Mouse (Mus musculus): ENCODE results near the gene Tent4a. TPM values are rescaled to one million over a fixed set of nuclear protein-coding genes. Genes with fewer than 3 reads are reported as not detected.
A peak's percentile ranks its signal among the peaks of the same experiment; 100 is the strongest.
"Not testable (repeated sequence)": the region's sequence is repeated elsewhere in the genome, so short reads cannot be mapped to it uniquely, and the experiment has no call there.

Tent4a gene
- polyA plus RNA-seq (2015; fragmentation: Nextera tagmentation; extraction: Ambion mirVana): 7.3 and 7.5 TPM in 2 replicates

DNA sequence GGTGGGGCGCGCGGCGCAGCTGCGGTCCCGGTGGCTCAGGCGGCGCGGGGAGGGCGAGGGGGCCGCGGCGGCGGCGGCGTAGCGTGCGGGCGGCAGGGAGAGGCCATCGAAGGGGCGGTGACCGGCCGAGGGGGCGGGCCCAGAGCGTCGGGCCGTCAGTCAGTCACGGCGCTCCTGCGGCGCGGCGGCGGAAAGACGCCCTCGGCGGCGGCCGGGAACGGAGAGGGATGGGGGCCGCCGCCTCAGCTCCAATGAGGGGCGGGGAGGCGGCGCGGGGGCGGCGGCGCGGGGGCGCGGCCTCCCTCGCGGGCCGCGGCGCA is at the start of gene Tent4a:
Tent4a (minus strand) TSS at position 284 of the 320 bp plus-strand sequence.
- peak; percentile 83 for ATAC-seq
- 0% methylated on average over 22 of the region's 57 CpGs for WGBS
- Histone ChIP-seq H3K27me3 (no peaks in the 10 kb centered on the region), H3K4me1 (peaks cover 45% of the 10 kb centered on the region), H3K27ac (peak within 1 kb of the TSS; percentile 91), H3K4me3 (peak within 1 kb of the TSS; percentile 81), H3K9ac (peak within 1 kb of the TSS; percentile 91), H3K9me3 (replicated peaks) (no peaks in the 10 kb centered on the region), H3K36me3 (ENCODE audit: poor library complexity, severe bottlenecking) (peaks cover 5% of the 10 kb centered on the region), H3K4me2 (peak within 1 kb of the TSS; percentile 85)

DNA sequence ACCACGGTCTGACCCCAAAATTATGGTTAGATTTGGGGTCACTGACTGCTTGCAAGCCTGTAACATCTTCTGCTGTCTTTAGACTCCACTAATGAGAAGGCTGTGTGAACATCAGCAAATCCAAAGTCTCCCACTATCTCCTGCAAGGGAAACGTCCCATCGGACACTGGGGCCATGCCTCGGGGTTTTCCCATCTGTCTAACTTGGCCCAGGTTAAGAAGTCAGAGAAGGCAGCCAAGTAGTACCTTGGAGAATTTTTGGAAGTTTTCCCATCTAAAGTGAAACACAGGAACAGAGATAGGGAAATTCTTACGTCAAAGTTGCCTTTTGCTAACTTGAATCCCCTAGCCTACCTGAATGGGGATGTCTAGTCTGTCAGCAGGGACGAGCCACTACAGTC is 49.2 kb upstream of the Tent4a start:
- WGBS: 93% methylated on average over 6 of the region's 6 CpGs
- no peak overlapping the region for H3K4me3 ChIP-seq
- ATAC-seq: no peak

DNA sequence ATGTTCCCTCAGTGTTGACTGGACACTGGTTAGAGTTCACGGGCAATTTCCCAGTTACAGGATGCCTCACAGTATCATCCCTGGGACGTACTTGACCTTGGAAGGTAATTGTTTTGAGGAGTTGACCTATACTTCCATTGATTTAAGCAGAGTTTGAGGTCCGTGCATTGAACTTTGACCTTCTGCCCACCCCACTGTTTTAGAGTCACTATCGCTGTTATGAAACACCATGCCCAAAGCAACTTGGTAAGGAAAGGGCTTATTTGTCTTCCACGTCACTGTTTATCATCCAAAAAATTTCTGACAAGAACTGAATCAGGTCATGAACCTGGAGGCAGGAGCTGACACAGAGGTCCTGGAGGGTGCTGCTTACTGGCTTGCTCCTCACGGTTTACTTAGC is 48.0 kb upstream of the Tent4a start:
- Histone ChIP-seq H3K4me3 (no peak overlapping the region), H3K4me2 (no peak overlapping the region), H3K36me3 (ENCODE audit: poor library complexity, severe bottlenecking) (no peaks in the 10 kb centered on the region), H3K27me3 (no peaks in the 10 kb centered on the region), H3K27ac (no peak overlapping the region), H3K4me1 (no peaks in the 10 kb centered on the region), H3K9me3 (replicated peaks) (no peaks in the 10 kb centered on the region), H3K9ac (no peak overlapping the region)
- 90% methylated on average over 6 of the region's 6 CpGs for WGBS
- ATAC-seq: no peak

More for the DNA sequence above, 49.2 kb upstream of the Tent4a start:
- H3K27ac ChIP-seq: no peak overlapping the region
- H3K27me3 ChIP-seq: no peaks in the 10 kb centered on the region
- H3K4me2 ChIP-seq: no peak overlapping the region
- H3K9ac ChIP-seq: no peak overlapping the region
- H3K4me1 ChIP-seq: no peaks in the 10 kb centered on the region
- H3K9me3 ChIP-seq (replicated peaks): no peaks in the 10 kb centered on the region
- H3K36me3 ChIP-seq (ENCODE audit: poor library complexity, severe bottlenecking): no peaks in the 10 kb centered on the region

DNA sequence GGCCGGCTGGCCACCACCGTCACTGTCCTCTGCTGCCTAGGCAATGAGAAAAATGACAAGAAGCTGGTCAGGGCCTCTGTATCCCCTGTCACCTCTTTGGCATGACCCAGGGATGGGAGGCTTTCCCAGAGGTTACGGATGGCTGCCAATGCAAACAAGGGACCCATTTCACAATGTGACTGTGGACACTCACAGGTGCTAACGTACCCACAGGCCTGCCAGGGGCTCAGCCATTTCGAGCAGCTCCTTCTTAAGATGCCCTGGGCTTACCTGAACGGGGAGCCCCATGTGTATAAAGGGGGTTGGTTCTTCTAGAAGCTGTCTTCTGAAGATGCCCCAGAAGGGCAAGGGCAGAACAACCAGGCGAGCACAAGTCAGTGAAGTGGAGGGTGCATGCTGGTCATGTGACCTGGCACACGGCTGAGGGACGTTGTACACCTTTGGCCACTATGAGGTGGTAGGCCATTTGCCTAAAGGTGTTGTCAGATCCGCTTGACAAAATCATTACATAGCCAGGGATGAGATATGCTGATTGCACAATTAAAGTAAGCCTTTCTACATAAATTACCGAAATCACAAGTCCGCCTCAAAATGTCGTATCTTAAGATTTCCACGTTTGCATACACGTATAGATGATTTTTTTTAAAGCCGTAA is 42.9 kb upstream of the Tent4a start:
- no peak for ATAC-seq
- 90% methylated on average over 16 of the region's 16 CpGs for WGBS
- no peaks in the 10 kb centered on the region for H3K4me1 ChIP-seq
- H3K9me3 ChIP-seq (replicated peaks): no peaks in the 10 kb centered on the region
- no peak overlapping the region for H3K9ac ChIP-seq
- no peak overlapping the region for H3K27ac ChIP-seq
- no peak overlapping the region for H3K4me3 ChIP-seq
- H3K36me3 ChIP-seq (ENCODE audit: poor library complexity, severe bottlenecking): no peaks in the 10 kb centered on the region
- no peak overlapping the region for H3K4me2 ChIP-seq
- no peaks in the 10 kb centered on the region for H3K27me3 ChIP-seq

DNA sequence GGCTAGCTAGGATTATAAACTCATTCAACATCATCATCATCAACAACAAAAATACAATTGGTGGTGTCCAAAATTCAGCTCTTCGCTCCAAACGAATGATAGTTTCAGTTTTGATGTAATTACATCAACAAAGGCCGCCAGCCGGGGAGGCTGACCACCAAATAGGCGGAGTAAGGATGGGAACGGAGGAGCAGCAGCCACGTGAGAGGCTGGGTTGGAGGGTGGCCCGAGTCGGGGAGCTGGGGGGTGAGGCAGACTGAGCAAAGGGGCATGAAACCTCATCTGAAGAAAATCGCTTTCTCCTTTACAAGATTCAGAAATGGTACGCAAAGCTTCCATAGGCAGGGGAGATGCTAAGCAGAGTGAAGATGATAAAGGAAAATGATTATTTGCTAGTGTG is 42.3 kb upstream of the Tent4a start:
- H3K27me3 ChIP-seq: no peaks in the 10 kb centered on the region
- H3K36me3 ChIP-seq (ENCODE audit: poor library complexity, severe bottlenecking): no peaks in the 10 kb centered on the region
- no peaks in the 10 kb centered on the region for H3K9me3 ChIP-seq (replicated peaks)
- H3K9ac ChIP-seq: no peak overlapping the region
- no peak for ATAC-seq
- 65% methylated on average over 11 of the region's 11 CpGs for WGBS
- no peak overlapping the region for H3K4me3 ChIP-seq
- H3K27ac ChIP-seq: no peak overlapping the region
- H3K4me2 ChIP-seq: no peak overlapping the region
- H3K4me1 ChIP-seq: no peaks in the 10 kb centered on the region

DNA sequence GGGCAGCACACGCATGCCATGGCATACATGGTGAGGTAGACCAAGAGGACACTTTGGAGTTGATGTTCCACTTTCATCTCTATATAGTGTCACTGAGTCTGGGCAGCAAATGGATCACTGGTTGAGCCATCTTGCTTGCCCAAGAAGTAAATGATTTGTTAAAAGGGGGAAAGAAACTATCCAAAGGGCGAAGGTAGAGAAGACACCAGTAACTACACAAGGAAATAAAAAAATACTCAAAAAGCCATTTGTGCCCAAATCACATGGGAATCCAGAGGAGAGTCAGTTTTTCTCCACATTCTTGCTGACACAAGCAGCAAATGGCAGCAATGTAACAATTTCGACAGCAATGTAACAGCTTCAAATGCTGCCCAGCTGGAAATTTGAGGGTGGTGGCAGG is 38.2 kb upstream of the Tent4a start:
- Histone ChIP-seq H3K27ac (no peak overlapping the region), H3K4me1 (no peaks in the 10 kb centered on the region), H3K9ac (no peak overlapping the region), H3K27me3 (no peaks in the 10 kb centered on the region), H3K9me3 (replicated peaks) (no peaks in the 10 kb centered on the region), H3K36me3 (ENCODE audit: poor library complexity, severe bottlenecking) (no peaks in the 10 kb centered on the region), H3K4me3 (no peak overlapping the region), H3K4me2 (no peak overlapping the region)
- 98% methylated on average over 3 of the region's 3 CpGs for WGBS
- ATAC-seq: no peak

DNA sequence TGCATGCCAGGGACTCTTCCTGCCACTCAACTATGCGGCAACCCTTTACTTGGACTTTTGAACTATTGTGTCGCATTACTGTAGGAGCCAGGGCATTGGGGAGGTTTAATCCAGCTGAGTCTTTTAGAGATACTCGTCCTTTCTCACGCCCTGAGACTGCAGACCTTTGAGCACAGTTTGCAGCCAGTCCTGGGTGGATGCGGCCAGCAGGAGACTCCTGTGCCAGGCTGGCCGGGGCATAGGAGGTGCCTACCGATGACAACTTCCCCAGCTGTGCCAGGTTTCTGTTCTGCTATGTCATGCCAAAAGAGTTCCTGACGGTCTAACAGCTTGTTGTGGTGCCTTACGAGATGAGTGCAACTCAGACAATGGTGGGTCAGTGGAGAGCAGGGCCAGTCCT is 34.8 kb upstream of the Tent4a start:
- H3K9me3 ChIP-seq (replicated peaks): no peaks in the 10 kb centered on the region
- H3K36me3 ChIP-seq (ENCODE audit: poor library complexity, severe bottlenecking): no peaks in the 10 kb centered on the region
- no peak for ATAC-seq
- no peak overlapping the region for H3K4me2 ChIP-seq
- H3K4me3 ChIP-seq: no peak overlapping the region
- no peak overlapping the region for H3K9ac ChIP-seq
- H3K27me3 ChIP-seq: no peaks in the 10 kb centered on the region
- no peak overlapping the region for H3K27ac ChIP-seq
- no peaks in the 10 kb centered on the region for H3K4me1 ChIP-seq
- 85% methylated on average over 9 of the region's 9 CpGs for WGBS

DNA sequence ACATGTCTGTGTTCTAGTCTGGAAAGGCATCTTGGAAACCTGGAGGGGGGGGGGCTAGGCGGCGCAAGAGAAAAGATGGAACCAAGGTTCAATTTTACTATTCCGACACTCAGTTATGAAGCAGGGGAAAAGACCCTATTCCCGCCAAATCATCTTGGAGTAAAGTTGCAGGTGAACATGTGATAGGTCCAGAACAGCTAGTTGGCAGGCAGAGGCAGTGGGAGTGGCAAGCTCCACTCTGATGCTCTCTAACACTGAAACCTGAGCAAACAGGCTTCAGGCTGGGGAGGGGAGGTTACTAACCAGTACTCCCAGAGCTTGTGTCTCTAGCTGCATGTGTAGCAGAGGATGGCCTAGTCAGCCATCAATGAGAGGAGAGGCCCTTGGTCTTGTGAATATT is 31.0 kb upstream of the Tent4a start:
- H3K9me3 ChIP-seq (replicated peaks); ATAC-seq; H3K27ac ChIP-seq; H3K9ac ChIP-seq; H3K27me3 ChIP-seq; H3K4me3 ChIP-seq; H3K4me2 ChIP-seq; H3K36me3 ChIP-seq (ENCODE audit: poor library complexity, severe bottlenecking); H3K4me1 ChIP-seq: not testable (repeated sequence)
- 93% methylated on average over 4 of the region's 4 CpGs for WGBS

DNA sequence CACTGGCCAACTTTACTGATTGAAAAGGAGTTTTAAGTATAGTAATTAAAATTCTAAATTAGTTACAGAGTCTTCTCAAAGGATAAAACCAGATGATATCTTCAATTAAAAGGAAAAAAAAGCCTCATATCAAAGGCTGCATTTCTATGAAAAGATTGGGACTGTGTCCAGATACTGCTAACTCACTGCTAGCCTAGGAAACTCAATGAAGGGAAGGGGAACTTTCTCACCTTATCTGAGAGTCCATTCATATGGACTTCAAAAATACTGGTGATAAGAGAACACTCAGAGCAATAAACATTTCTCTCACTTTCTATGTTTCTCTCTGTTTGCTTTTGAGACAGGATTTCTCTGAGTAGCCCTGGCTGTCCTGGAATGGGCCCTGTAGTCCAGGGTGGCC is 30.2 kb upstream of the Tent4a start:
- H3K4me1 ChIP-seq: peaks cover 5% of the 10 kb centered on the region
- no peaks in the 10 kb centered on the region for H3K27me3 ChIP-seq
- H3K9ac ChIP-seq: no peak overlapping the region
- no peak overlapping the region for H3K4me2 ChIP-seq
- no peak overlapping the region for H3K27ac ChIP-seq
- ATAC-seq: no peak
- H3K36me3 ChIP-seq (ENCODE audit: poor library complexity, severe bottlenecking): no peaks in the 10 kb centered on the region
- H3K9me3 ChIP-seq (replicated peaks): no peaks in the 10 kb centered on the region
- no peak overlapping the region for H3K4me3 ChIP-seq

DNA sequence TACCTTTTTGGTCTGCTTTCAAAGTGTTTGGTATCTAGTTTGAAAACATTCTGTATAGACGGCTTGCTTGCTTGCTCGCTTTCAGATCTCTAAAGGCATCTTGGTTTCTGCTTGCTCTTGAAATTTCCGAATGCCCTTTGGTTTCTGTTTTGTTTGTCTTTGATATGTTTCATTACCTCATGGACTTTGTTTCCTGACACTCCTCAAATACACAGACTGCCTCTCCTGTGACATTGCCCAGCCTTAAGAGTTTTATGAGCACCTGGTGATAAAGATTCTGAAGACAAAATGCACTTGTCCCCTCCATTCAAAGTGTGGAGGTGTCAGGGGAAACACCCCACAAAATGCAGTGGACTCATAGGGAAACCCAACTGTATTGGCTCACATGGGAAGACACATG is 29.5 kb upstream of the Tent4a start:
- ATAC-seq: no peak
- Histone ChIP-seq H3K27ac (no peak overlapping the region), H3K4me3 (no peak overlapping the region), H3K4me1 (peaks cover 10% of the 10 kb centered on the region), H3K27me3 (no peaks in the 10 kb centered on the region), H3K9me3 (replicated peaks) (no peaks in the 10 kb centered on the region), H3K4me2 (no peak overlapping the region), H3K9ac (no peak overlapping the region), H3K36me3 (ENCODE audit: poor library complexity, severe bottlenecking) (no peaks in the 10 kb centered on the region)
- 81% methylated on average over 3 of the region's 3 CpGs for WGBS

DNA sequence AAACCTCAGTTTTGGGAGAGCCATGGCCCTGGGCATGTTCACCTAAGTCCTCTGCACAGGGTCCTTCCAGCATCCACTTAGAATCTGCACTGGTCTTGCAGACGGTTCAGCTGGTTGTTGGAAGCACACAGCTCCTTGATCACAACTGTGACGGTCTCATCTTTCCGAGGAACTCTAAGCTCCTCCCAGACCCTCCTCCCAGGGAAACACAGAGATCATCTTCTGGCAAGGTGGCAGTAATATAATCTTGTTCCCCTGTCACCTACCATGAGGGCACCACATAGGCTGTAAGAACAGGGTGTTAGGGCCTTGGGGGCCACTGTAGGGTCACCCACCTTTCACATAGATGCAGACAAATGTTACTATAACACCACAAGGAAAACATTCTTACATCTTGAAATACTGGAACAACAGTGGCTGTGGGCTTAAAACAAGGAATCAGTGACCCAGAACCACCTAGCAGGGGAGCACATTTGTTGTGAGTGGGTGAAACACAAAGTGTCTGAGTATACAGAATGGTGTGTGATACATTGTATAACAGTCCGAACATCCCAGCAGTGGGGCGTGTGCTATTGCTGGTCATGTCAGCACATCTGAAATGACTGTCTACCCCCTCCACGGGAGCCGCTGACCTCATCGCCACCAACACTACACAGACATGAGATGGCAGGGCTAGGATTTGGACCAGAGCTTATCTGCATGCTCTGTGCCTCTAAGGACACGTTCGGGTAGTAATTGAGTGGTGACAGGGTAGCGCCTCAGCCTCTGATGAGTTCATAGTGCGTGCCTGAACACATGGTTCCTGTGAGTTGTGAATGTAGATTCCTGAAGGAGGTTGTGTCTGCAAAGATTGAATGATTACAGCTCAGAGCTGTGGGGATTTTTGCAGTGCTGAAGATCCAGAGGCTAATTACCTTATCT is 28.5 kb upstream of the Tent4a start:
- H3K4me2 ChIP-seq: no peak overlapping the region
- no peaks in the 10 kb centered on the region for H3K9me3 ChIP-seq (replicated peaks)
- H3K27ac ChIP-seq: no peak overlapping the region
- peaks cover 15% of the 10 kb centered on the region for H3K4me1 ChIP-seq
- H3K36me3 ChIP-seq (ENCODE audit: poor library complexity, severe bottlenecking): no peaks in the 10 kb centered on the region
- no peak overlapping the region for H3K9ac ChIP-seq
- no peak for ATAC-seq
- WGBS: 86% methylated on average over 12 of the region's 12 CpGs
- no peak overlapping the region for H3K4me3 ChIP-seq
- no peaks in the 10 kb centered on the region for H3K27me3 ChIP-seq

DNA sequence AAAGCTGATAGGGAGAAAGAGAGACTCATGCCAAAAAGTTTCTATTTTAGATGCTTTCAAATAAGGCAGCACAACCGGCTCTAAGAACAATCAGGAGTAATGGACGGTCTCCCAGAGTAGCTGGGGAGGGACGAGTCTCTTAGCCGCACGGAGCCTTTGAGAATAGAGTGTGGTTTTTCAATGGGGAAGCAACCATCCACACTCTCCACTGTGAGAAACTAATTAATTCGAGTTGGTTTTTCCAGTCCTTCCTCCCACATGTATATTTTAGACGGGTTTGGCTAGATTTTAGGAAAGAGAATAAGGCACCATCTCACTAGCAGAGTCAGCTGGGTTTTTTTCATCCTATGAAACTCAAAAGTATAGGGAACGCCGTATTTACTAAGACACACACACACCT is 27.6 kb upstream of the Tent4a start:
- H3K4me1 ChIP-seq: peaks cover 15% of the 10 kb centered on the region
- no peak for ATAC-seq
- H3K9me3 ChIP-seq (replicated peaks): no peaks in the 10 kb centered on the region
- H3K4me3 ChIP-seq: no peak overlapping the region
- H3K27ac ChIP-seq: no peak overlapping the region
- no peaks in the 10 kb centered on the region for H3K36me3 ChIP-seq (ENCODE audit: poor library complexity, severe bottlenecking)
- no peaks in the 10 kb centered on the region for H3K27me3 ChIP-seq
- no peak overlapping the region for H3K4me2 ChIP-seq
- WGBS: 84% methylated on average over 9 of the region's 9 CpGs
- H3K9ac ChIP-seq: no peak overlapping the region

Data from forebrain, embryonic 13.5 days (tissue).